In the genomic region with DNA sequence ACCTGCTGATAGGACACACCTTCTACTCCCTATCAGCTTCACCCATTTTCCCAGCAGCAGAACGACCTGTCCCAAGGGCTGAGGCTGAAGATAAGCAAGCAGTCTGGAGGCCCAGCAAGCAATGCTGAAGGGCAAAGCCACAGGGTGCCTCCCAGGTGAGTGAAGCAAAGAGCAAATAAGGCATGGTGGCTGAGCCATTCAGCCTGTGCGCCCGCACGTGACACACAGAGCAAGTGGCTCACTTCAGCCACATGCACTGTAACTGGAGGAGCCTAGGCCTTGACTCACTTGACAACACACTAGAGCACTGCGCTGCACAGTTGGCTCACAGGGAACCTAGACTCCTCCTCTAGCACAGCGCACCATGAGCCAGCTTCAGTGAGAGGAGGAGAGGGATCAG, we compare ENCODE assay signal across 9 mouse cellular contexts. TPM values are rescaled to one million over a fixed set of nuclear protein-coding genes. Genes with fewer than 3 reads are reported as not detected.
DNase-seq lines count a peak whose midpoint lies in the region; ATAC-seq and TF ChIP-seq lines count a peak whose summit lies in the region.
"Had no signal": no experiment of that assay in that cellular context is flagged by ENCODE, and none has a peak within 500 bp of the region (broad histone marks: within the 10 kb centered on the region; RNA-seq: fewer than 3 reads in every experiment).

No protein-coding gene starts in this region.

- no peaks in the 10 kb centered on the region for H3K27me3 ChIP-seq in kidney, embryonic 15.5 days
- H3K27me3 ChIP-seq in intestine, embryonic 15.5 days (replicated peaks), result no peaks in the 10 kb centered on the region
- no peaks in the 10 kb centered on the region for H3K27me3 ChIP-seq in liver, embryonic 15.5 days
- H3K27me3 ChIP-seq in small intestine, adult 2 months (ENCODE audit: control insufficient read depth, insufficient read depth, low read length), result no peaks in the 10 kb centered on the region

- H3K9ac ChIP-seq in kidney, embryonic 15.5 days, result no peak overlapping the region
- H3K9ac ChIP-seq in intestine, embryonic 15.5 days, result no peak overlapping the region
- H3K9ac ChIP-seq in liver, embryonic 15.5 days, result no peak overlapping the region

- H3K4me2 ChIP-seq in kidney, embryonic 15.5 days, result no peak overlapping the region
- H3K4me2 ChIP-seq in intestine, embryonic 15.5 days (replicated peaks), result peak overlapping the region; percentile 7; the same call in 1 of the 2 replicates
- no peak overlapping the region for H3K4me2 ChIP-seq in liver, embryonic 15.5 days

- no peak overlapping the region for H3K27ac ChIP-seq in kidney, embryonic 15.5 days
- peak overlapping the region; percentile 48; the same call in 1 of the 2 replicates for H3K27ac ChIP-seq in intestine, embryonic 15.5 days
- no peak overlapping the region for H3K27ac ChIP-seq in liver, embryonic 15.5 days (replicated peaks)
- peak overlapping the region; percentile 51 for H3K27ac ChIP-seq in small intestine, adult 2 months (ENCODE audit: insufficient read depth, low read depth, low read length)

- no peak for TF ChIP-seq CTCF in small intestine, adult 2 months (IDR thresholded peaks at IDR 0.05; ENCODE audit: extremely low read depth, insufficient read length, insufficient replicate concordance, low read depth, low read length)

- 56% methylated on average over 6 of the region's 6 CpGs for WGBS in kidney, embryonic 15.5 days
- 61% methylated on average over 6 of the region's 6 CpGs for WGBS in intestine, embryonic 15.5 days
- WGBS in liver, embryonic 15.5 days (ENCODE audit: insufficient replicate concordance), result 55% methylated on average over 6 of the region's 6 CpGs
- 21% methylated on average over 6 of the region's 6 CpGs for WGBS in small intestine, adult 2 months

- H3K36me3 ChIP-seq in kidney, embryonic 15.5 days, result peaks cover 37% of the 10 kb centered on the region
- H3K36me3 ChIP-seq in intestine, embryonic 15.5 days, result peaks cover 12% of the 10 kb centered on the region; the same call in 1 of the 2 replicates
- peaks cover 33% of the 10 kb centered on the region for H3K36me3 ChIP-seq in liver, embryonic 15.5 days (replicated peaks)
- H3K36me3 ChIP-seq in small intestine, adult 2 months (ENCODE audit: control insufficient read depth, insufficient read depth, low read length), result peaks cover 32% of the 10 kb centered on the region

- no peak for DNase-seq in kidney, postnatal 4 days
- DNase-seq in cerebellum, postnatal 10 days, result no peak
- DNase-seq: embryo, embryonic 11 days; right cerebral cortex, postnatal 14 days had no signal

- no peak overlapping the region for H3K4me3 ChIP-seq in kidney, embryonic 15.5 days (replicated peaks)
- H3K4me3 ChIP-seq in intestine, embryonic 15.5 days (replicated peaks), result no peak overlapping the region
- no peak overlapping the region for H3K4me3 ChIP-seq in liver, embryonic 15.5 days (replicated peaks)
- no peak overlapping the region for H3K4me3 ChIP-seq in small intestine, adult 2 months (ENCODE audit: low read depth, low read length)

- ATAC-seq in kidney, embryonic 15.5 days (replicated peaks; ENCODE audit: low FRiP score), result peak; percentile 92
- ATAC-seq in intestine, embryonic 15.5 days, result peak; percentile 98
- ATAC-seq in liver, embryonic 15.5 days (ENCODE audit: insufficient read depth), result peak; percentile 62
- ATAC-seq in granulocyte monocyte progenitor cell, adult 5-6 weeks (replicated peaks; ENCODE audit: poor library complexity, severe bottlenecking), result no peak

- H3K9me3 ChIP-seq in kidney, embryonic 15.5 days (replicated peaks), result no peaks in the 10 kb centered on the region
- H3K9me3 ChIP-seq in intestine, embryonic 15.5 days, result no peaks in the 10 kb centered on the region
- H3K9me3 ChIP-seq in liver, embryonic 15.5 days (replicated peaks), result no peaks in the 10 kb centered on the region

- peaks cover 46% of the 10 kb centered on the region for H3K4me1 ChIP-seq in kidney, embryonic 15.5 days
- peaks cover 31% of the 10 kb centered on the region for H3K4me1 ChIP-seq in intestine, embryonic 15.5 days (replicated peaks)
- H3K4me1 ChIP-seq in liver, embryonic 15.5 days (replicated peaks), result peaks cover 39% of the 10 kb centered on the region
- peaks cover 35% of the 10 kb centered on the region for H3K4me1 ChIP-seq in small intestine, adult 2 months (ENCODE audit: control insufficient read depth, insufficient read depth, insufficient read length, low read length)

- no peak for TF ChIP-seq POLR2A in small intestine, adult 2 months (IDR thresholded peaks at IDR 0.05; ENCODE audit: low read depth, low read length)

RNA-seq across cellular contexts. Expression of a gene that starts 14.4 kb away (rescaled TPM):
- 40.3 and 40.9 TPM in 2 replicates for polyA plus RNA-seq in kidney, embryonic 15.5 days (2015; fragmentation: Nextera tagmentation; extraction: Ambion mirVana)
- polyA plus RNA-seq in intestine, embryonic 15.5 days (2015; fragmentation: Nextera tagmentation; extraction: Ambion mirVana), result 29.6 and 30.8 TPM in 2 replicates
- 20.3 and 22.6 TPM in 2 replicates for polyA plus RNA-seq in liver, embryonic 15.5 days (2015; fragmentation: Nextera tagmentation; extraction: Ambion mirVana)
- polyA plus RNA-seq in small intestine, adult 2 months (2012; rRNA removed), result 5.7 and 11.4 TPM in 2 replicates
- 62.1 and 70.9 TPM in 2 replicates for total RNA-seq in granulocyte monocyte progenitor cell, adult 5-6 weeks (2014; fragmentation: Nextera tagmentation)
- 84.2 and 102 TPM in 2 replicates for total RNA-seq in granulocyte monocyte progenitor cell, adult 5-6 weeks (2017)

Comparison
In these comparisons a context has a peak if more than half of its experiments do, and no peak if none do; other contexts are left out.
1. H3K27ac ChIP-seq: peak in intestine, embryonic 15.5 days (single experiment) and small intestine, adult 2 months (single experiment); none in kidney, embryonic 15.5 days (single experiment) and liver, embryonic 15.5 days (single experiment).